Mouse (Mus musculus): ENCODE results near the gene Slc37a1. TPM values are rescaled to one million over a fixed set of nuclear protein-coding genes. Genes with fewer than 3 reads are reported as not detected.

Gene Slc37a1
- polyA plus RNA-seq, 1 experiment from 2014 or later: 3.3 TPM

GRCm38 (mm10) chr17:31271136-31271851 is 15.3 kb upstream of the Slc37a1 start:
- H3K4me2 ChIP-seq (replicated peaks; ENCODE audit: low read depth, low read length): no peak overlapping the region
- H3K9ac ChIP-seq (ENCODE audit: low read depth, low read length): no peak overlapping the region
- no peaks in the 10 kb centered on the region for H3K36me3 ChIP-seq (ENCODE audit: control insufficient read depth, insufficient read depth, low read length)
- WGBS: 61% methylated on average over 6 of the region's 7 CpGs
- H3K4me3 ChIP-seq (ENCODE audit: low read length): no peak overlapping the region
- no peak overlapping the region for H3K27ac ChIP-seq (ENCODE audit: low read depth, low read length)
- H3K4me1 ChIP-seq (ENCODE audit: control insufficient read depth, insufficient read depth, low read length): no peaks in the 10 kb centered on the region; the same call in 1 of the 2 replicates
- no peaks in the 10 kb centered on the region for H3K9me3 ChIP-seq (ENCODE audit: control insufficient read depth, low read length)
- no peaks in the 10 kb centered on the region for H3K27me3 ChIP-seq (ENCODE audit: control insufficient read depth, insufficient read depth, low read length)
- ATAC-seq (ENCODE audit: low FRiP score, low TSS enrichment): no peak

- Histone ChIP-seq H3K4me1 (ENCODE audit: control insufficient read depth, insufficient read depth, low read length) (peaks cover 9% of the 10 kb centered on the region), H3K4me3 (ENCODE audit: low read length) (no peak overlapping the region), H3K9ac (ENCODE audit: low read depth, low read length) (no peak overlapping the region), H3K36me3 (ENCODE audit: control insufficient read depth, insufficient read depth, low read length) (no peaks in the 10 kb centered on the region), H3K4me2 (replicated peaks; ENCODE audit: low read depth, low read length) (no peak overlapping the region), H3K9me3 (ENCODE audit: control insufficient read depth, low read length) (no peaks in the 10 kb centered on the region), H3K27me3 (ENCODE audit: control insufficient read depth, insufficient read depth, low read length) (no peaks in the 10 kb centered on the region), H3K27ac (ENCODE audit: low read depth, low read length) (no peak overlapping the region)
- no peak for ATAC-seq (ENCODE audit: low FRiP score, low TSS enrichment)
- WGBS: 88% methylated on average over 9 of the region's 9 CpGs
These were observed 14.0 kb upstream of the Slc37a1 start for GRCm38 (mm10) chr17:31272416-31273165.

DNA sequence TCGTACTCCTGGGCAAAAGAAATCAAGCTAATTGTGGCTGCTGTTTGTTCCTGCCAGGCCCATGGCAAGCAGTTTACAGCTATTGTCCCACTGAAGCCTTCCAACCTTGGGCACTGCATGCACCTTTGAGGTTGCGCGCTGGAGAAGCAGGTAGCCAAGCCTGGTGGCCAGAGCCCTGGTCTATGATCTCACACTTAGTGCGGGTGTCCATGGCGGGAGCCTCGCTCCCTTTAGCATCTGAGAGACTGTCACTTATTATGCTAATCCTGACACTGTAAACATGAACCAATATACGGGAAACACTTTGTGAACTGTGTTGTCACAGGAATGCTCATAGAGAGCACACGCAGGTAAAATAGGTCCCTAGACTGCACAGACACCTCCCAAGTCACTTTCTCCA is 13.0 kb upstream of the Slc37a1 start:
- ATAC-seq (ENCODE audit: low FRiP score, low TSS enrichment): no peak
- 95% methylated on average over 8 of the region's 8 CpGs for WGBS
- H3K4me2 ChIP-seq (replicated peaks; ENCODE audit: low read depth, low read length): no peak overlapping the region
- no peaks in the 10 kb centered on the region for H3K9me3 ChIP-seq (ENCODE audit: control insufficient read depth, low read length)
- no peaks in the 10 kb centered on the region for H3K27me3 ChIP-seq (ENCODE audit: control insufficient read depth, insufficient read depth, low read length)
- H3K4me1 ChIP-seq (ENCODE audit: control insufficient read depth, insufficient read depth, low read length): peaks cover 12% of the 10 kb centered on the region
- no peak overlapping the region for H3K27ac ChIP-seq (ENCODE audit: low read depth, low read length)
- H3K36me3 ChIP-seq (ENCODE audit: control insufficient read depth, insufficient read depth, low read length): no peaks in the 10 kb centered on the region
- H3K4me3 ChIP-seq (ENCODE audit: low read length): no peak overlapping the region
- H3K9ac ChIP-seq (ENCODE audit: low read depth, low read length): no peak overlapping the region

GRCm38 (mm10) chr17:31275181-31275580 is 11.4 kb upstream of the Slc37a1 start:
- Histone ChIP-seq H3K9ac (ENCODE audit: low read depth, low read length) (no peak overlapping the region), H3K4me2 (replicated peaks; ENCODE audit: low read depth, low read length) (no peak overlapping the region), H3K9me3 (ENCODE audit: control insufficient read depth, low read length) (no peaks in the 10 kb centered on the region), H3K4me3 (ENCODE audit: low read length) (no peak overlapping the region), H3K4me1 (ENCODE audit: control insufficient read depth, insufficient read depth, low read length) (peaks cover 12% of the 10 kb centered on the region), H3K27me3 (ENCODE audit: control insufficient read depth, insufficient read depth, low read length) (no peaks in the 10 kb centered on the region), H3K36me3 (ENCODE audit: control insufficient read depth, insufficient read depth, low read length) (no peaks in the 10 kb centered on the region), H3K27ac (ENCODE audit: low read depth, low read length) (no peak overlapping the region)
- 72% methylated on average over 6 of the region's 6 CpGs for WGBS
- no peak for ATAC-seq (ENCODE audit: low FRiP score, low TSS enrichment)

DNA sequence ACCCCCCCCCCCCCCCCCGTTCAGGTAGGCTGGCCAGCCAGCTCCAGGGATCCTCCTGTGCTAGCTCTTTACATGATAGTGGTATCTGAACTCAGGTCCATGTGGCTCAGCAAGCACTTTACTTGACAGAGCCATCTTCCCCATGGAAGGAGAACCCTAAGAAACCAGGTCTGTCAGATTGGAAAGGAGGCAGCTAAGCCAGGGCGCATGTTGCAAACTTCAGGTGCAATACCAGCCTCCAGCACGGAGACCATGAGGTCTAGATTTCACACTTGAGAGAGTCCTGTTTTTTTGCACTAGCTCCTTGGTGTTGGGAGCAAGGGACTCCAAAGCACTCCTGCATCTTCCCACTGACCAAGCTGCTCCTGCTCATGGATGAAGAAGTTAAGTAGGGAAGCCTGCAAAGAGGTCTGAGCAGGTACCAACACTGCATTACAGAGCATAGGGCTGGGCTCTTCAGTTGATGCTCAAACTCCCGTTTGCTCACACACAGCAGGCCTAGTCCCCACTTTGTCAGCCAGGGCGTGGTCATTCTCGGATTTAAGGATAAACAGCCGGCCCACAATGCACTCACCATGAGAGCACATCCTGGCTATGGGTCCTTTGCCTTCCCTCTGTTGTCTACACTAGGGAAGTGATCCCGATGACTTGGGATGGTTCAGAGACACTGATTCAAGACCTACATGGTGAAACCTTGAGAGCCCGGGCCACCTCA is 10.2 kb upstream of the Slc37a1 start:
- 23% methylated on average over 9 of the region's 9 CpGs for WGBS
- peaks cover 12% of the 10 kb centered on the region for H3K4me1 ChIP-seq (ENCODE audit: control insufficient read depth, insufficient read depth, low read length)
- no peaks in the 10 kb centered on the region for H3K9me3 ChIP-seq (ENCODE audit: control insufficient read depth, low read length)
- ATAC-seq (ENCODE audit: low FRiP score, low TSS enrichment): peak; percentile 9; the same call in 1 of the 2 replicates
- 0 out of 2 replicates have a peak overlapping the region, but pooled peaks have one; percentile 40 for H3K9ac ChIP-seq (ENCODE audit: low read depth, low read length)
- H3K27me3 ChIP-seq (ENCODE audit: control insufficient read depth, insufficient read depth, low read length): no peaks in the 10 kb centered on the region
- H3K36me3 ChIP-seq (ENCODE audit: control insufficient read depth, insufficient read depth, low read length): no peaks in the 10 kb centered on the region
- H3K27ac ChIP-seq (ENCODE audit: low read depth, low read length): no peak overlapping the region
- peak overlapping the region; percentile 86 for H3K4me2 ChIP-seq (replicated peaks; ENCODE audit: low read depth, low read length)
- H3K4me3 ChIP-seq (ENCODE audit: low read length): peak overlapping the region; percentile 52

- peaks cover 12% of the 10 kb centered on the region for H3K4me1 ChIP-seq (ENCODE audit: control insufficient read depth, insufficient read depth, low read length)
- no peaks in the 10 kb centered on the region for H3K9me3 ChIP-seq (ENCODE audit: control insufficient read depth, low read length)
- ATAC-seq (ENCODE audit: low FRiP score, low TSS enrichment): peak; percentile 92
- H3K27me3 ChIP-seq (ENCODE audit: control insufficient read depth, insufficient read depth, low read length): no peaks in the 10 kb centered on the region
- H3K4me2 ChIP-seq (replicated peaks; ENCODE audit: low read depth, low read length): peak within 1 kb of the TSS; percentile 86
- H3K9ac ChIP-seq (ENCODE audit: low read depth, low read length): peak within 1 kb of the TSS; percentile 40
- WGBS: 7% methylated on average over 44 of the region's 44 CpGs
- no peaks in the 10 kb centered on the region for H3K36me3 ChIP-seq (ENCODE audit: control insufficient read depth, insufficient read depth, low read length)
- no peak within 1 kb of the TSS for H3K27ac ChIP-seq (ENCODE audit: low read depth, low read length)
- peak within 1 kb of the TSS; percentile 52 for H3K4me3 ChIP-seq (ENCODE audit: low read length)
These were observed 9.4 kb upstream of the Slc37a1 start, which contains the start of gene Rsph1 for GRCm38 (mm10) chr17:31276922-31277918. TSS of gene Rsph1 (minus strand) at chr17:31277383.

- ATAC-seq (ENCODE audit: low FRiP score, low TSS enrichment): no peak
- no peak overlapping the region for H3K9ac ChIP-seq (ENCODE audit: low read depth, low read length)
- 78% methylated on average over 4 of the region's 4 CpGs for WGBS
- H3K9me3 ChIP-seq (ENCODE audit: control insufficient read depth, low read length): no peaks in the 10 kb centered on the region
- no peak overlapping the region for H3K27ac ChIP-seq (ENCODE audit: low read depth, low read length)
- H3K36me3 ChIP-seq (ENCODE audit: control insufficient read depth, insufficient read depth, low read length): no peaks in the 10 kb centered on the region
- H3K4me3 ChIP-seq (ENCODE audit: low read length): no peak overlapping the region
- no peak overlapping the region for H3K4me2 ChIP-seq (replicated peaks; ENCODE audit: low read depth, low read length)
- H3K4me1 ChIP-seq (ENCODE audit: control insufficient read depth, insufficient read depth, low read length): peaks cover 12% of the 10 kb centered on the region
- no peaks in the 10 kb centered on the region; the same call in 1 of the 2 replicates for H3K27me3 ChIP-seq (ENCODE audit: control insufficient read depth, insufficient read depth, low read length)
These were observed 8.7 kb upstream of the Slc37a1 start for GRCm38 (mm10) chr17:31277931-31278330.

DNA sequence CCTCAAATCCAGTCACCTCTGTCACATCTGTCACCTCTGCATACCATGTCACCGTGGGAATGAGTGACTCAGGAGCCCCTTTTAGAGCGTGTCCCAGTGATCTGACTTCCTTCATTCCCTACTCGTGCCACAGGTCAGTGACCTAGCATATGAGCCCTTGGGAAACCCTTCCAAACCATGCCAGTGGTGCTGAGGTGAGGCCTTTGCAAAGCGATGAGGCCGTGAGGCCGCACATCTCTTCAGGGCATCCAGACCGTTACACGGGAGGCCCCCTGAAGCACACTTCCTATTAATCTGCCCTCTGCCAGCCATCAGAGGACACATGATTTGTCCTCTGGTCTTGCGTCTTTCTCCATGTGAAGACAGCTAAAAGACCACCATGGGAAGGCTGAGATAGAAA is 7.1 kb upstream of the Slc37a1 start:
- H3K4me3 ChIP-seq (ENCODE audit: low read length): no peak overlapping the region
- no peaks in the 10 kb centered on the region; the same call in 1 of the 2 replicates for H3K27me3 ChIP-seq (ENCODE audit: control insufficient read depth, insufficient read depth, low read length)
- H3K36me3 ChIP-seq (ENCODE audit: control insufficient read depth, insufficient read depth, low read length): no peaks in the 10 kb centered on the region
- 63% methylated on average over 9 of the region's 9 CpGs for WGBS
- H3K9ac ChIP-seq (ENCODE audit: low read depth, low read length): no peak overlapping the region
- H3K9me3 ChIP-seq (ENCODE audit: control insufficient read depth, low read length): no peaks in the 10 kb centered on the region
- peaks cover 12% of the 10 kb centered on the region for H3K4me1 ChIP-seq (ENCODE audit: control insufficient read depth, insufficient read depth, low read length)
- no peak for ATAC-seq (ENCODE audit: low FRiP score, low TSS enrichment)
- no peak overlapping the region for H3K4me2 ChIP-seq (replicated peaks; ENCODE audit: low read depth, low read length)
- no peak overlapping the region for H3K27ac ChIP-seq (ENCODE audit: low read depth, low read length)

Data from kidney, embryonic 14.5 days (tissue).